Mouse (Mus musculus) adrenal gland, postnatal 36 days (tissue): ENCODE data around the gene Gm28710. TPM values are rescaled to one million over a fixed set of nuclear protein-coding genes. Genes with fewer than 3 reads are reported as not detected.
A peak's percentile ranks its signal among the peaks of the same experiment; 100 is the strongest.

Experiments used
- DNase-seq, 2 experiments: peaks; one replicate each; pipeline ENCODE4 v3.0.0; 2021; ENCODE audit warnings: mixed read lengths in 1 of 2
- long read RNA-seq, 2 experiments: library from polyadenylated mRNA; stranded (forward); transcript quantifications; one replicate each; pipeline ENCODE4 v2.0.0; 2021; ENCODE audit warnings: borderline sequencing depth in 2 of 2
- total RNA-seq, 2 experiments: library from RNA; stranded (reverse); gene quantifications; 2 replicates each; pipeline ENCODE4 v1.2.3; 2021

Gene Gm28710
- not detected for total RNA-seq
- long read RNA-seq, experiment 1: 0 reads
- long read RNA-seq, experiment 2: 0 reads

DNA sequence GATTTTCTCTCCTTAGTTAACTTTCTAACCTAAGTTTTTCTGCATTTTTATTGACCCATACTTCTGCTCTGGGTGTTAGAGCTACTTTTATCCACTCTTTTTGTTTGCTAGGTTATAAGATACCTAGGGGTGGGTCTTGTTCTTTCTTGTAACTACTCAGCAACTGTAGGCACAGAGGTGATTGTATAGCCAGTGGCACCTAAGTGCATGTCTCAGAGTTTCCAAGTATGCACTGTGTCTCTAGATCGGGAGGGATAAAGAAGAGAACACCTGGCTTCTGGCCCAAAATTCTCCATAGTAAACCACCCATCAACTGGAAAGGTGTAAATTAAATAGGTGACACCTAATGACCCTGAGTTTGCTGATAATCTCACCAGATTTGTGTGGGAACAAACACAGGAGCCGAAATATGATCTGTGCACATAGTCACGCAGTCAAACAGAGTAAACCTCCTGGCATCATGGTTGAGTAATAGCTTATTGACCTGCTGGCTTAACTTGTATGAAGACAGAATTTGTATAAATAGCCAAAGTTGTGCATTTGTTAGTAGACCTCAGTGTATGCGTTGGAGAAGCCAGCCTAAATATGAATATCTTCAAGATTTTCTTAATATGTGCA lies at the start of gene Gm28710:
Gm28710 (plus strand) TSS at position 568 of the 618 bp plus-strand sequence.
- DNase-seq: no peak

DNA sequence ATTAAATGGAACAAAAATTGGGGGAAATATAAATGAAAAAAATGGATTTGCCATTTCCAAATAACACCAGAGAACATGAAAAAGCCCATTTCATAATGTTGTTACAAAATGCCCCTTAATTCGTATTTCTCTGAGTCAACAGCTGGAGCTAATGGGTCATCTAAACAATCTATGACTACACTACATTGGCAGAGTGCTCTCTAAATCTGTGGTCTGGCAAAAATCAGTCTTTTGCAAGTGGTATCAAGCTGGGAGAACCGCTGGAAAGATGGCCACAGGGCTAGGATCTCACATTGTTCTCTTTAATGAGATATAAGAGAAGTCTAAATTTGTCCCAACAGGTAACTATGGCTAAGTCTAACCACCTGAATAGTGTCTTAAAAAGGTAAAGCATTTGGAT lies 14.4 kb upstream of the Gm28710 start:
- DNase-seq: no peak

DNA sequence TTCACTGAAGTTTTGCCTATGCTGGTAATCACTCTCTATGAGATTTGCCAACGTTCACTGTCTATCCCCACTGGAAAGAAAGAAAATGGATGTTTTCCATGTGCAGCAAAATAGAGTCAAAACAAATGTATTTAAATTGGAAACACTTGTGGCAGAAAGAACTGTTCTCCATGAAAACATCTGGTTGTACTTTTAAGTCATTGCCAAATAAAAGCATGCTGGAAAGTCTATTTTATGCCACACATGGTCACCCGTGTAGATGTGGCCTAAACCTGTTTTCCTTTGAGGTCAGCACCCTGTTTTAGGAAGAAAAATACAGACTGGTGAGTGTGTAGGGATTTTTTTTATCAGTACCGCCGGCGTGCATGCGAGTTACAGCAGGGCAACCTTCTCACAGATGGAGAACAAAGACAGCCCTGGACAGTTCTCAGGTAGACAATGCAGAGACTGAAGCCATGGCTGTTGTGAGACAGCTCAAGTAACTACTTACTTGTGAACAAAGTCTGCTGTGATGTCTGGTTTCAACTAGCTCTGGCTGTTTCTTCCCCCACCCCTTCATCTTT lies 12.9 kb upstream of the Gm28710 start:
- no peak for DNase-seq

DNA sequence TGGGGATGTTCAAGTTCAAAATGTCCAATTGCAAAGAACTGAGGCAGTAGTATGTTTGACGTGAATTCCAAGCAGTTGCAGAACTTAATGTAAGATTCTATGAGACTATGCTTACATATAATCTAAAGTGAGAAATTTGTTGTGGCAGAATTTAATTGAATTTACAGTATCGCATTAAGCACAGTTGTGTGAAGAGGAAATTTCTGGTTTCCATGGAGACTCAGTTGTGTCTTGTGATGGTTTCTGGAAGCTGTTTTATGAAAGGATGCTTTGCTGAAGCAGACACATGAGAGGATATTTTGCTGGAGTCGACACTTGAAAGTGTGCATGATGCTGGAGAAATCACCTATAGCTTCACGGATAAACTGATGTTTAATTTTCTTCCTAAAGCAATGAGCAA lies 6.0 kb upstream of the Gm28710 start:
- no peak for DNase-seq

DNA sequence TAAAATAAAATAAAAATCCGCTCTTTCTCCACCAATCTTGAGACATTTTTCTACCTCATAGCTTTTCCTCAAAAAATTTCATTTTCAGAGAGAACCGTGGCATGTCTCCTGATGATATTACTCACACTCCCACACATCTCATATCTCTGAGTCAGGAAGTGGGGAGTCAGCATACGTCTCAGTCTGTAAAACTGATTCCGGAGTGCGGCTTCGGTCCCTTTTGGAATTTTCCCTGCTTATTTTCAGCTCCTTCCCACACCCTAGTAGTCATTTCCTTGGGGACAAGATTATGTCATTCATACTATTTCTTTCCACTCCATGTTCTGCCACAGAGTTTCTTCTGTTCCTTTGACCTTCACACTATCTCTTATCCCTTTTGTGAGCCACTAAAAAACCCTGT lies 3.4 kb downstream of the Gm28710 start:
- no peak for DNase-seq

DNA sequence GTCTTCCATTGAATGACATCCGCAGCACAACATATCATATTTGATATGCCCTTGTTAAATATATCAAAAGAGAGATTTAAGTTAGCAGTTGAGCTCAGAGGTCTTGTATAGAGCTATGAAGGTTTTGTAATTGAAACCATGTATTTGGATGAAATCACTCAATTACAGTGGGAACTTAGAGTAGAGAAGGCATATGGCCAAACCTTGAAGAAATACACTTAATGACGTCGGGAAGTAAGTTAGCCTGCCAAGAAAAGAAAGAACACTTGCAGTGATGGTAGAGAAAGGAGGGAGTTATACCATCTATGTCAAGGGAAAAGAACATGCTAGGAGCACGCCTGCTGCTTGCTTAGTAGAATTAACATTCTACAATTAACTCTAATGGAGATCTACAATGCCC lies 11.1 kb downstream of the Gm28710 start:
- DNase-seq: no peak

DNA sequence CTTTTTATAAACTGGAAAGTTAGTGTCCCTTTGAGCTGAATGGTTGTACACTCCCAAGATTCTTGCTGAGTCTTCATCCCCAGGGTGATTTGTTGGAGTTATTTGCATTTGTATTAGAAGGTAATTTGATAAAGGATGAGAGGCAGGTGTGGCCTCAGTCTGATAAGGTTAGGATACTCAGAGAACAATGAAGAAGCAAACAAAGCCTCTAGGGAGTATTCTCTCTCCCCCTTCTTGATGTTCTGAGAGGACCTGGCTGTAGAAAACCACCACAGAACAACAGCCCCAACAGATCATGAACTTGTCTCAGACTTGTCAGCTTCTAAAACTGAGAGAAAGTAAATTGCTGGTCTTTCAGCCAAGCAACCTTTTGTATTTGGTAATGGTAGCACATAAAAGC lies 47.4 kb downstream of the Gm28710 start:
- DNase-seq: no peak

DNA sequence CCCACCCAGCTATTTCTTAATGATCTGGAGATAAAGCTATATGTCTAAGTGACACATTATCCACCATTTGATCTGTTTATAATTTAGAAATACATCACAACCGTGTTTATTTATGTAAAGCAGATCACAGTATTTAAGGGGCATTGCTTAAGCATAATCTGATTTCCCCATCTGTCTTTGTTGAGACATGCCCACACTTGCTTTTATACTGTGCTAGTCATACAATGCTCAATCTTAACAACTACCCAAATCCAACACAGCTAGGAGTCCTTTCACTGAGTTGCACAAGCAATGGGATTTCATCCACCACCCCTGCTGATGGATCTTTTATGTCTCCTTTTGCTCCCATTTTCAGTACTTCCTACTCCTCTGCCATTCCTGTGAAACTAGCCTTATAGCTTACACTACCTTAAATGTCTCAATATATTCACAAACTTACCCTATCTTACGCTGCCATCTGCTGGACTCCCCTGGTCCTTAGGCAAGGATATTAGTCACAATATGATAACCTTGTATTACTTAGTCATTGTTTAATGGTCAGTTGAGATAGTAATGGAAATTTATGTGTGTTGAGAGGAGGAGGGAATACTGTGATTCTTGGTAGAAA lies 77.8 kb downstream of the Gm28710 start:
- DNase-seq: peak; percentile 55 to 67

DNA sequence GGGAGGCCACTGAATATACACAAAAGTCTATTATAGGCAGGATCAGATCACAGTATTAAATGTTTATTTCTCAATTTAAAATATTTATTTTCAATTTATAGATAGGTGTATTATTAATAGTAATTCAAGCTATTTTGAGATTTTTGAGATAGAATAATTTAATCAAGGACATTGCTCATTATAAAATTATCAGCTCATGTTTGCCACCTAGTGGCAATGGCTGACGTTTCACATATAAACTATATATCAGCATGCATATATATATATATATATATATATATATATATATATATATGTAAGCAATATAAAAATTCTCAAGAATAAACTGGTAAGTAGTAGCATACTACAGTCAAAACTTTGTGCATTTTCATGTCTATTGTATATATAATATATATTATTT lies 102.6 kb downstream of the Gm28710 start:
- peak in 1 of 2 experiments; percentile 1 for DNase-seq

DNA sequence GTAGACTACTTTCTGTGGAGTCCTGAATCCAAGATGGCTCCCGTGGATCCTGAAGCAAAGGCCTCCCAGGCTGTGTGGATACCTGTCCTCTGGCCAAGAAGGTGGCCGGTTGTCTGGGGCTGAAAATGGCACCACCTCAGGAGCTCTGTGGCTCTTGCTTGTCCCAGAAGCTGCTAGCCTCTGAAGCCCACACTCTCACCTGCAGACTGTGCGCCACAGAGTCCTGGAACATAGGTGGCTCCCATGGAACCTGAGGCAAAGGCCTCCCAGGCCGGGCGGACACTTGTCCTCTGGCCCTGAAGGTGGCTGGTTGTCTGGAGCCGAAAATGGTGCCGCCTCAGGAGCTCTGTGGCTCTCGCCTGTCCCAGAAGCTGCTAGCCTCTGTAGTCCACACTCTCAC lies 128.2 kb downstream of the Gm28710 start:
- DNase-seq: no peak

DNA sequence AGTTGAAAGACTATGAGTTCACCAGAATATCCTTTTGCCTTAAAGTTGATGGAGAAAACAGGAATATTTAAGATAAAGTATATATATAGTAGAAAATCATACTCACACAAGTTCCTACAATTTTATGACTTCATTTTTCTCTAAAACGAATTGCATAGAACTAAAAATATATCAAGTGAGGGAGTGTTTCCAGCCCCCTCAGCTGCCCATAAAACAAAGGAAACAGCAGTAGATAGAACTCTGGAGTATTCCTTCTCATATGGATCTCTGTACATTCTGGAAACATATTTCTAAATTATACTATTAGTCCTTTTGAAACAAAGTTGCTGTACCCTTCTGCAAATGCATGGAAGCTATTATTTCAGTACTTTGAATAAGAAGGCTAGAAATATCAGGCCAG lies 130.9 kb downstream of the Gm28710 start:
- no peak for DNase-seq

Other genes starting within 250 kb of the Gm28710 start
- gene Hgf, start 238.3 kb upstream of the Gm28710 start, total RNA-seq: 1 to 10 TPM; 2.4 to 2.8 TPM